Mouse (Mus musculus) layer of hippocampus, adult 9-10 months (tissue): ENCODE measurements around the gene Thada.
"Not testable (repeated sequence)": the region's sequence is repeated elsewhere in the genome, so short reads cannot be mapped to it uniquely, and the experiment has no call there.

Experiments used
- DNase-seq: peaks from one replicate; pipeline ENCODE4 v3.0.0; 2022; ENCODE audit warnings: low spot score

The Thada gene

GRCm38 (mm10) chr17:84217696-84218095, 248.3 kb downstream of the Thada start:
- no peak for DNase-seq

- DNase-seq: no peak
Observed at GRCm38 (mm10) chr17:84215264-84215960, 250.6 kb downstream of the Thada start.

- DNase-seq: no peak
Observed at GRCm38 (mm10) chr17:84213464-84213863, 252.5 kb downstream of the Thada start.

DNA sequence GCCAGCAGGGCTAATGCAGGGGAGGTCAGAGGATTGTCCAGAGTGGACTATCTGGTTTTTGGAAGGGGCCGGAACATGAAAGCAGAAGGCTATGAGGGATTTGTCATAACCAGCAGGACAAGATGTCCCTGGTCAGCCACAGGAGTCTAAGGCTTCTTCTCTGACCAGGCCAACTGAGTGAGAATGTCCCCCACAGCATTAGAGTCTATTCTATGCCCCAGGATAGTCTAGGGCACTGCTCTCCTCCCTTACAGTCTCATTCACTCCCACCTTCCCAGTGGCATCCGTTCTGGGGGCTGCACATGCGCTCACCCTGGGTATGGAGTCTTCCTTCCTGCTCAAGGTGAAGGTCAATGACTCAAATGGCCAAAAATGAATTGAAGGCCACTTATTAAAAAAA, 258.4 kb downstream of the Thada start:
- no peak for DNase-seq

- DNase-seq: no peak
Observed at GRCm38 (mm10) chr17:84206239-84206638, 259.8 kb downstream of the Thada start.

- DNase-seq: no peak
Observed at GRCm38 (mm10) chr17:84204962-84205361, 261.0 kb downstream of the Thada start.

- no peak for DNase-seq
Observed at GRCm38 (mm10) chr17:84203340-84203739, 262.7 kb downstream of the Thada start.

- no peak for DNase-seq
Observed at GRCm38 (mm10) chr17:84201183-84201582, 264.8 kb downstream of the Thada start.

DNA sequence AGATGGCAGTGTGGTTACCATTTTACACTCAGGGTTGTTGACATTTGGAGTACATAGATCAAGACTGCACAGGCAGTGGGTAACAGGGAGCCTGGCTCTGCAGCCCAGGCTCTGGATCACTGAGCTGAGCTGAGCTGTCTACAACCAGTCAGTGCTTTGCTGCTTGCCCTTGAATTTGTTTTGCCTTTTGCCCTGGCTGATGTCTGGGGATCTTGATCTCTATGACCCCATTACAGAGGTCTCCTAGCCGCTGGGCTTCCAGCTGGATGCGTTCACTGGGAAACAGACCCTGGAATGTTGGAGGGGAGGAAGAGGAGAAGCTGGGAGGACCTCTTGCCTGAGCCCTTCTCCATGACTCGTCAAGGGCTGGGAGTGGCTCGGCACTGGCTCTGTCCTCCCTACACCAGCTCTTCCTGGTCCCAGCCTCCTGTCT, 268.1 kb downstream of the Thada start:
- no peak for DNase-seq

- no peak for DNase-seq
Observed at GRCm38 (mm10) chr17:84196329-84196728, 269.7 kb downstream of the Thada start.

GRCm38 (mm10) chr17:84195835-84196234, 270.2 kb downstream of the Thada start:
- no peak for DNase-seq

- no peak for DNase-seq
Observed at GRCm38 (mm10) chr17:84195003-84195395, 271.0 kb downstream of the Thada start.

GRCm38 (mm10) chr17:84194282-84195002, 271.6 kb downstream of the Thada start:
- DNase-seq: no peak

- no peak for DNase-seq
Observed at GRCm38 (mm10) chr17:84193411-84193810, 272.6 kb downstream of the Thada start.

GRCm38 (mm10) chr17:84191946-84192345, 274.1 kb downstream of the Thada start:
- no peak for DNase-seq

GRCm38 (mm10) chr17:84190885-84191284, 275.1 kb downstream of the Thada start:
- DNase-seq: peak; percentile 73

- DNase-seq: no peak
Observed at GRCm38 (mm10) chr17:84189127-84189854, 276.7 kb downstream of the Thada start.

GRCm38 (mm10) chr17:84188374-84188961, 277.5 kb downstream of the Thada start:
- DNase-seq: peak; percentile 72

DNA sequence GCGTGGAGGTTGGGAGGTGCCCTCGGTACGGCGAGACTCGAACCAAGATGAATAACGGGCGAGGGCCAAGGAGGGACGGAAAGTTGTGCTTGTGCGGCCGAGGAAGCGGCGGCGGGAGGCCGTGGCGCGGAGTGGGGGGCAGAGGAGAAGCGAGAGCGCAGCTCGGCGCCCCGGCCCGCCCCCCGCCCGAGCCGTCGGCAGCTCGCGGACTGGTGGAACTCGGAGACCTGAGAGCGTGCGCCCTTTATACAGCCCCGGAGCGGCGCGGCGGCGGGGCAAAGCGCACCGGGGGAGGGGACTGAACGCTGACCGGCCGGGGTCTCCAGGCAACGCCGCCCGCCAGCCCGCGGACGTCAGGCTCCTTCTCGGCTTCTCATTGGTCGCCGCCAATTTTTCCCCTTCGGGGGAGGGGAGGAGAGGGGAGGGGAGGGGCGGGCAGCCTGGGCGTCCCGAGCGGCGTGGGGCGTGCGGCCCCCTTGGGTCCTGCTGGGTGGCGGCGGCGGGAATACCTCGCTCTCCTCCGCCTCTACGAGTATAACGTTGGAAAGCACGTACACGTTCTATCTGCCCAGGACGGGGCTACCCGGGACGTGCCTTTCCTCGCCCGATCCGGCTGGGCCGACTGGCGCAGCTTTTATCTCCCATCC, 278.2 kb downstream of the Thada start, which contains the start of gene Zfp36l2:
Gene Zfp36l2, minus strand, starts transcription at position 221 of the 647 bp plus-strand sequence.
- peak; percentile 55 for DNase-seq

- not testable (repeated sequence) for DNase-seq
Observed at GRCm38 (mm10) chr17:84187264-84187663, 278.7 kb downstream of the Thada start.

- DNase-seq: no peak
Observed at GRCm38 (mm10) chr17:84186451-84187202, 279.4 kb downstream of the Thada start.
